In the genomic region with DNA sequence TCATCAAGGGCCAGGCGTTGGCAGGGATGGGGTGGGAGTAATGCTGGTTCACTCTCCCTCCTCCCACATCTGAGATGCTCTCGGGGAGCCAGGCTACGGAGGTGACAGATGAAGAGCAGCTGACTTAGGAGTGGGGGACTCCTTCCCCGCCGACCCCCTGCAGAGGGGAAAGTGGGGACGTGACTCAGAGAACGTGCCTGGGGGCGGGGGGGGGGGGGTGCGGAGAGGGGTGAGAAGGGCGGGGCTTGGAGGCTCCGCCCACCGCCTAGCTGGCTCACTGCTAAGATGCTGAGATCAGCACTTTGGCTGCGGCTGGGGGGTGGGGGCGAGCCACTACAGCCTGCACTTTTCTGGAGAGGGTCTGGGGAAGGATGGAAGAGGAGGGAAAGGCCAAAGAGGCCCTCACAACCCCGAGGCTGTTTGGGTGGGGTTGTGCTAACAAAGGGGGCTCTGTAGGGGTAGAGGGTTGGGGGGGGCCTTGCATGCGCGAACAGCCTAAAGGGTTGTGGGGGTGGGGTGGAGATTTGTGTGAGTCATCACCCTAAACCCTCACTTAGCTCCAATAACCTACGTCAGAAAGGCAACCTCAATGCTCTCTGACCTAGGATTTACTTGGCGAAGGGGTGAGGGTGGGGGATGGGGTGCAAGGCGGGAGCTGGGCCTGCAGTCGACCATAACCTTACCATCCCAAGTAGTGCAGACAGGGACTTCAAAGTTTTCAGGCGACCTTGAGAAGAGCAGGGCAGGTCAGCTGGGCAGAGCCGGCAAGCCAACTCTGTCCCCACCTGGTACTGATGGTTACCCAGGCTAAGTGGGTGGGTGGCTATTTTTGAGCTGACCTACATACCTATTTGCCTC, we compare ENCODE assay signal across 8 mouse cellular contexts. TPM values are rescaled to one million over a fixed set of nuclear protein-coding genes. Genes with fewer than 3 reads are reported as not detected.
A peak's percentile ranks its signal among the peaks of the same experiment; 100 is the strongest.
DNase-seq lines count a peak whose midpoint lies in the region; ATAC-seq and TF ChIP-seq lines count a peak whose summit lies in the region.

No protein-coding gene starts in this region.

- peak overlapping the region; percentile 54 for H3K4me2 ChIP-seq in heart, embryonic 15.5 days
- H3K4me2 ChIP-seq in liver, embryonic 15.5 days: no peak overlapping the region

- H3K9ac ChIP-seq in heart, embryonic 15.5 days: peak overlapping the region; percentile 34; the same call in 1 of the 2 replicates
- no peak overlapping the region for H3K9ac ChIP-seq in liver, embryonic 15.5 days

- DNase-seq in heart, adult 18-20 months: peak; percentile 63 to 79
- DNase-seq in heart, postnatal 25 days (ENCODE audit: low spot score): no peak
- DNase-seq in NIH3T3 (ENCODE audit: low read depth) (peak; percentile 68), adipocyte (ENCODE audit: low spot score) (no peak)
- peak; percentile 53 for DNase-seq in thymus, adult 2 months
- no peak for DNase-seq in Muller cell, postnatal 12 days (ENCODE audit: inconsistent ontology term)

- no peak for TF ChIP-seq CTCF in thymus, adult 2 months (IDR thresholded peaks at IDR 0.05; ENCODE audit: borderline replicate concordance, control insufficient read depth, extremely low read depth, insufficient read depth, low read length, poor library complexity)

- no peaks in the 10 kb centered on the region for H3K9me3 ChIP-seq in heart, embryonic 15.5 days (replicated peaks)
- H3K9me3 ChIP-seq in liver, embryonic 15.5 days (replicated peaks): no peaks in the 10 kb centered on the region

- H3K4me1 ChIP-seq in heart, embryonic 15.5 days (replicated peaks): peaks cover 39% of the 10 kb centered on the region
- H3K4me1 ChIP-seq in liver, embryonic 15.5 days (replicated peaks): peaks cover 12% of the 10 kb centered on the region
- peaks cover 29% of the 10 kb centered on the region for H3K4me1 ChIP-seq in thymus, adult 2 months (replicated peaks; ENCODE audit: control insufficient read depth, insufficient read depth, low read length)

- 0 out of 2 replicates have a peak overlapping the region, but pooled peaks have one; percentile 10 for H3K4me3 ChIP-seq in heart, embryonic 15.5 days
- H3K4me3 ChIP-seq in liver, embryonic 15.5 days (replicated peaks): no peak overlapping the region
- no peak overlapping the region for H3K4me3 ChIP-seq in thymus, adult 2 months (ENCODE audit: control insufficient read depth, insufficient read depth, low read length)

- H3K36me3 ChIP-seq in heart, embryonic 15.5 days: no peaks in the 10 kb centered on the region
- no peaks in the 10 kb centered on the region for H3K36me3 ChIP-seq in liver, embryonic 15.5 days (replicated peaks)
- no peaks in the 10 kb centered on the region for H3K36me3 ChIP-seq in thymus, adult 2 months (ENCODE audit: control insufficient read depth, insufficient read depth, low read length)

- WGBS in heart, embryonic 15.5 days: 7% methylated on average over 23 of the region's 23 CpGs
- 21% methylated on average over 21 of the region's 23 CpGs for WGBS in liver, embryonic 15.5 days (ENCODE audit: insufficient replicate concordance)
- WGBS in thymus, adult 2 months: 26% methylated on average over 20 of the region's 23 CpGs

- H3K27ac ChIP-seq in heart, embryonic 15.5 days: peak overlapping the region; percentile 87
- H3K27ac ChIP-seq in liver, embryonic 15.5 days (replicated peaks): no peak overlapping the region
- peak overlapping the region; percentile 78 for H3K27ac ChIP-seq in thymus, adult 2 months (ENCODE audit: control insufficient read depth, insufficient read depth, low read length)

- no peak for TF ChIP-seq POLR2A in thymus, adult 2 months (IDR thresholded peaks at IDR 0.05; ENCODE audit: control insufficient read depth, extremely low read depth, insufficient read depth, low read length, poor library complexity)

- intact Hi-C loops in heart, postnatal 25 days (cut with DNase I): no loop called here

- H3K27me3 ChIP-seq in heart, embryonic 15.5 days: no peaks in the 10 kb centered on the region
- H3K27me3 ChIP-seq in liver, embryonic 15.5 days: peaks cover 18% of the 10 kb centered on the region
- H3K27me3 ChIP-seq in thymus, adult 2 months (ENCODE audit: control insufficient read depth, insufficient read depth, low read length): no peaks in the 10 kb centered on the region

- peak; percentile 56 for ATAC-seq in heart, embryonic 15.5 days (replicated peaks; ENCODE audit: insufficient number of reproducible peaks, insufficient read depth, low FRiP score, low read depth)
- ATAC-seq in liver, embryonic 15.5 days (ENCODE audit: insufficient read depth): 0 out of 2 replicates have a peak, but pooled peaks have one; percentile 11

RNA-seq across cellular contexts. Expression of a gene that starts 13.1 kb away (rescaled TPM):
- total RNA-seq in heart, adult 18-20 months (2021): 100 to 1,000 TPM; 158 to 190 TPM
- total RNA-seq in heart, postnatal 25 days (2021): 10 to 100 TPM; 41.8 to 77.1 TPM
- polyA plus RNA-seq in heart, embryonic 15.5 days (2015; fragmentation: Nextera tagmentation; extraction: Ambion mirVana): 22.7 and 33.4 TPM in 2 replicates
- polyA plus RNA-seq in liver, embryonic 15.5 days (2015; fragmentation: Nextera tagmentation; extraction: Ambion mirVana): 5.6 and 6.6 TPM in 2 replicates
- polyA plus RNA-seq in thymus, adult 2 months (2012; rRNA removed): 157 and 190 TPM in 2 replicates

RNA-seq across cellular contexts. Expression of a gene that starts 37.9 kb away (rescaled TPM):
- total RNA-seq in heart, adult 18-20 months (2021): 10 to 100 TPM; 23.2 to 25.9 TPM
- 10 to 100 TPM; 20.5 to 23.1 TPM for total RNA-seq in heart, postnatal 25 days (2021)
- polyA plus RNA-seq in heart, embryonic 15.5 days (2015; fragmentation: Nextera tagmentation; extraction: Ambion mirVana): 36.1 and 40.6 TPM in 2 replicates
- 15.7 and 16.5 TPM in 2 replicates for polyA plus RNA-seq in liver, embryonic 15.5 days (2015; fragmentation: Nextera tagmentation; extraction: Ambion mirVana)
- 24.2 and 26.2 TPM in 2 replicates for polyA plus RNA-seq in thymus, adult 2 months (2012; rRNA removed)

RNA-seq across cellular contexts. Expression of a gene that starts 38.2 kb away (rescaled TPM):
- 10 to 100 TPM; 73.8 to 84.0 TPM for total RNA-seq in heart, adult 18-20 months (2021)
- total RNA-seq in heart, postnatal 25 days (2021): 10 to 100 TPM; 62.1 to 67.4 TPM
- 85.4 and 92.2 TPM in 2 replicates for polyA plus RNA-seq in heart, embryonic 15.5 days (2015; fragmentation: Nextera tagmentation; extraction: Ambion mirVana)
- 37.5 and 39.0 TPM in 2 replicates for polyA plus RNA-seq in liver, embryonic 15.5 days (2015; fragmentation: Nextera tagmentation; extraction: Ambion mirVana)
- 108 and 136 TPM in 2 replicates for polyA plus RNA-seq in thymus, adult 2 months (2012; rRNA removed)

Comparison
In these comparisons a context has a peak if more than half of its experiments do, and no peak if none do; other contexts are left out.
1. DNase-seq: peak in heart, adult 18-20 months (2 of 2), NIH3T3 (single experiment) and thymus, adult 2 months (single experiment); none in heart, postnatal 25 days (single experiment), Muller cell, postnatal 12 days (single experiment) and adipocyte (single experiment).